Mouse (Mus musculus) liver, postnatal 0 days (tissue): ENCODE data around the gene Tmprss6.

Source experiments
- CTCF ChIP-seq: sonication (generic); IDR thresholded peaks from 2 replicates; pipeline ENCODE4 v1.5.1; 2016; ENCODE audit warnings: antibody characterized with exemption, low read depth
- EP300 ChIP-seq: IDR thresholded peaks from 2 replicates; pipeline ENCODE4 v1.6.1; 2016; ENCODE audit warnings: antibody characterized with exemption, low read depth, mild to moderate bottlenecking

GRCm38 (mm10) chr15:78494968-78495406 lies 26.6 kb upstream of the Tmprss6 start, which contains the start of gene Il2rb:
- TF ChIP-seq CTCF, result no peak
- no peak for TF ChIP-seq EP300
